Mouse (Mus musculus): Measurements from ENCODE around the gene Gpr87.

- TF ChIP-seq POLR2A (IDR thresholded peaks at IDR 0.05; ENCODE audit: borderline replicate concordance, insufficient read depth, low read length) (no peak), CTCF (IDR thresholded peaks at IDR 0.05; ENCODE audit: borderline replicate concordance, insufficient read depth, low read depth, low read length) (no peak)
Measured at GRCm38 (mm10) chr3:59194938-59195337, at the start of gene Gpr87.
